Mouse (Mus musculus) small intestine, adult 2 months (tissue): ENCODE measurements at regions not wholly inside any gene's neighbourhood (a gene's known extent, or its start where the extent isn't known, plus 50 kb on each side); places are given as distances from the start of the nearest gene placed in this dataset.

Experiments
- CTCF ChIP-seq: fragments of 200-500 bp; IDR thresholded peaks from 2 replicates; pipeline ENCODE4 v1.5.1; 2012; ENCODE audit warnings: low read depth, mild to moderate bottlenecking, control low read depth, inconsistent platforms, low read length, moderate library complexity, mixed read lengths; ENCODE audit not compliant: insufficient replicate concordance, insufficient read length; ENCODE audit errors: extremely low read depth
- POLR2A ChIP-seq: fragments of 200-500 bp; IDR thresholded peaks from 2 replicates; pipeline ENCODE4 v1.6.1; 2012; ENCODE audit warnings: low read depth, mild to moderate bottlenecking, control low read depth, inconsistent platforms, low read length, moderate library complexity

GRCm38 (mm10) chr13:97489721-97490120 is 248.8 kb downstream of the Enc1 start:
- TF ChIP-seq POLR2A (no peak), CTCF (no peak)
